Mouse (Mus musculus): ENCODE results near the gene Osbpl5. TPM values are rescaled to one million over a fixed set of nuclear protein-coding genes. Genes with fewer than 3 reads are reported as not detected.

Osbpl5 gene
- polyA plus RNA-seq, 2 experiments = 51.3 to 60.4 TPM

DNA sequence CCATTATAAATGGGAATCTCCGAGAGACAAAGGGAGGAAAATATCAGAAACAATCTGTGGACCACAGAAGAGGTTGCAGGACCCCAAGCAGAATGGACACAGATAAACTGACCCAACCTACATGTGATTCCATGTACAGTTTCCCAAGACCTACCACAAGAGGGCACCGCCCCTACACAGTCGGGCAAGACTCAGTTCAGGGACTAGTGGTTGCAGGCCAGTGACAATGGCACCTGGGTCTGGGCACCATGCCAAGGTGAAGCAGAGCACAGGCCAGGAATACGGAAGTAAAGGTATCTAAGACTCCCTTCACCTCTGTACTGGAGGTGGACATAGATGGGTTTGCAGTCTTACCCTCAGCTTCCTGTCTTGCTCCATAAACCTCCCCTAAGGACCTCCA is 36.3 kb upstream of the Osbpl5 start:
- H3K9me3 ChIP-seq (ENCODE audit: control insufficient read depth, low read length) = no peaks in the 10 kb centered on the region
- no peaks in the 10 kb centered on the region for H3K27me3 ChIP-seq (ENCODE audit: control insufficient read depth, insufficient read depth, low read length)
- no peak for ATAC-seq (ENCODE audit: low FRiP score, low read depth)
- 57% methylated on average over 4 of the region's 4 CpGs for WGBS
- no peaks in the 10 kb centered on the region for H3K4me1 ChIP-seq (ENCODE audit: control insufficient read depth, insufficient read depth, low read length)
- no peak overlapping the region for H3K4me3 ChIP-seq (replicated peaks; ENCODE audit: low read length)
- TF ChIP-seq POLR2A (IDR thresholded peaks at IDR 0.05; ENCODE audit: borderline replicate concordance, extremely low read depth, insufficient read depth, insufficient read length) = no peak
- DNase-seq (ENCODE audit: low spot score) = no peak
- no peak overlapping the region for H3K4me2 ChIP-seq (replicated peaks; ENCODE audit: low read depth, low read length, severe bottlenecking)
- H3K36me3 ChIP-seq (ENCODE audit: control insufficient read depth, insufficient read depth, low read length) = peaks cover 23% of the 10 kb centered on the region
- H3K9ac ChIP-seq (ENCODE audit: low read depth, low read length, severe bottlenecking) = no peak overlapping the region
- no peak overlapping the region for H3K27ac ChIP-seq (replicated peaks; ENCODE audit: low read depth, low read length)

DNA sequence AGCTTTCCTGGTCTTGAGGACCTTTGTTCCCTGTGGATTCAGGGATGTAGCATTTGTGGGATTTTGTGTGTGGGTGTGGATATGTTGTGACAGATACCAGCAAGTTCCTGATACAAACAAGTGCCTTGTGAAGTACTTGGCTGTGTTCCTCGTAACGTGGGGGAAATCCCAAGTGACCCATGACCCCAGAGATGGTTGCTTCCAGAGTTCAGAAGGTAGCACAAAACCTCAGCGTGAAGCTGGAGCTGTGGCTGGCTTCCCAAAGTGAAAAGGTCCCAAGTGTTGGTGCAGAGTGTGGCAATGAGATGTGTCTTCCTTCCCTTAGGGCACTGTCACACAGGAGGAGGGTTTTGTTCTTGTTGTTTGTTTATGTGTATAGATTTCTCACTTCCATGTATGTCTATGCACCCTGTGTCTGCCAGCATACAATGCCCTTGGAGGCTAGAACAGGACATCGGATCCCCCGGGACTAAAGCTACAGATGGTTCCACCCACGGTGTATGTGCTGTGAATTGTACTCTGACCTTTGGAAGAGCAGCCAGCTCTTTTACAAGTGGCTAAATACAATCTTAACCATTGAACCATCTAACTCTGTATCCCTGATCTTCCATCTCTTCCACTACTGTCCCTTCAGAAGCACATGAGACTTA is 35.7 kb upstream of the Osbpl5 start:
- no peaks in the 10 kb centered on the region for H3K4me1 ChIP-seq (ENCODE audit: control insufficient read depth, insufficient read depth, low read length)
- ATAC-seq (ENCODE audit: low FRiP score, low read depth) (no peak), DNase-seq (ENCODE audit: low spot score) (no peak)
- no peaks in the 10 kb centered on the region for H3K27me3 ChIP-seq (ENCODE audit: control insufficient read depth, insufficient read depth, low read length)
- TF ChIP-seq POLR2A (IDR thresholded peaks at IDR 0.05; ENCODE audit: borderline replicate concordance, extremely low read depth, insufficient read depth, insufficient read length) = no peak
- no peaks in the 10 kb centered on the region for H3K9me3 ChIP-seq (ENCODE audit: control insufficient read depth, low read length)
- H3K4me3 ChIP-seq (replicated peaks; ENCODE audit: low read length) = no peak overlapping the region
- no peak overlapping the region for H3K9ac ChIP-seq (ENCODE audit: low read depth, low read length, severe bottlenecking)
- 77% methylated on average over 6 of the region's 6 CpGs for WGBS
- no peak overlapping the region for H3K27ac ChIP-seq (replicated peaks; ENCODE audit: low read depth, low read length)
- H3K4me2 ChIP-seq (replicated peaks; ENCODE audit: low read depth, low read length, severe bottlenecking) = no peak overlapping the region
- peaks cover 17% of the 10 kb centered on the region for H3K36me3 ChIP-seq (ENCODE audit: control insufficient read depth, insufficient read depth, low read length)

DNA sequence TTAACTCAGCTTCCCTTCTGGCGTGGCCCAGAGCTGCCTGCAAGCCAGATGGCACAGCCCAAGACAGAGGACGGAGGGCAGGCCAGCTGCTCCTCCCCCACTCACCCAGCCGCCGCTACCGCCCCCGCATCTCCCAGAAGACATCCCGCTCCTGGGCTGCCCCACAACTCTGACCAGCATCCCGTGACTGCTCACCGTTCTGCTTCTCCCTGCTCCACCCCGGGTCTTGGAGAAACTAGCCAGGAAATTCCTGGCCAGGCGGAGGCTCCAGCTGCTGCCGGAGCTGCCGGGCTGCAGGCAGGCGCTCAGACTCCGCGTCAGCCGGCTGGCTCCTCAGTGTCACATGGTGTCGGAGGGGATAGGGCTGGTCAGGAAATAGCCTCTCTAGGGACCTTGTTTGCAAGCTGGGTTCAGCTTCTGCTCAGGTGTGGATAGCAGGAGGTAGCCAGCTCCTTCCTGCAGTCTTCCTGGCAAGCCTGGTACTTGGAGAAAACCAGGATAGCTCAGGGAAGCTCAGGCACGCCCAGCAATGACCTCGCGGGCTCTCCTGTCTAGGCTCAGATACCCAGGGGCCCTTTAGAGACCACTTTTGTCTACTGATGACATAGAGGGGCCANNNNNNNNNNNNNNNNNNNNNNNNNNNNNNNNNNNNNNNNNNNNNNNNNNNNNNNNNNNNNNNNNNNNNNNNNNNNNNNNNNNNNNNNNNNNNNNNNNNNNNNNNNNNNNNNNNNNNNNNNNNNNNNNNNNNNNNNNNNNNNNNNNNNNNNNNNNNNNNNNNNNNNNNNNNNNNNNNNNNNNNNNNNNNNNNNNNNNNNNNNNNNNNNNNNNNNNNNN is 27.4 kb upstream of the Osbpl5 start, which contains the start of gene Mrgpre:
TSS of gene Mrgpre (minus strand) at position 505 of the 834 bp plus-strand sequence.
- Histone ChIP-seq H3K9me3 (ENCODE audit: control insufficient read depth, low read length) (no peaks in the 10 kb centered on the region), H3K4me1 (ENCODE audit: control insufficient read depth, insufficient read depth, low read length) (peaks cover 12% of the 10 kb centered on the region), H3K27me3 (ENCODE audit: control insufficient read depth, insufficient read depth, low read length) (no peaks in the 10 kb centered on the region), H3K4me2 (replicated peaks; ENCODE audit: low read depth, low read length, severe bottlenecking) (peak within 1 kb of the TSS; percentile 56), H3K36me3 (ENCODE audit: control insufficient read depth, insufficient read depth, low read length) (no peaks in the 10 kb centered on the region), H3K27ac (replicated peaks; ENCODE audit: low read depth, low read length) (peak within 1 kb of the TSS; percentile 58), H3K9ac (ENCODE audit: low read depth, low read length, severe bottlenecking) (peak within 1 kb of the TSS; percentile 49), H3K4me3 (replicated peaks; ENCODE audit: low read length) (peak within 1 kb of the TSS; percentile 38)
- peak; percentile 70 for DNase-seq (ENCODE audit: low spot score)
- no peak for TF ChIP-seq POLR2A (IDR thresholded peaks at IDR 0.05; ENCODE audit: borderline replicate concordance, extremely low read depth, insufficient read depth, insufficient read length)
- 4% methylated on average over 20 of the region's 21 CpGs for WGBS
- peak; percentile 91 for ATAC-seq (ENCODE audit: low FRiP score, low read depth)

DNA sequence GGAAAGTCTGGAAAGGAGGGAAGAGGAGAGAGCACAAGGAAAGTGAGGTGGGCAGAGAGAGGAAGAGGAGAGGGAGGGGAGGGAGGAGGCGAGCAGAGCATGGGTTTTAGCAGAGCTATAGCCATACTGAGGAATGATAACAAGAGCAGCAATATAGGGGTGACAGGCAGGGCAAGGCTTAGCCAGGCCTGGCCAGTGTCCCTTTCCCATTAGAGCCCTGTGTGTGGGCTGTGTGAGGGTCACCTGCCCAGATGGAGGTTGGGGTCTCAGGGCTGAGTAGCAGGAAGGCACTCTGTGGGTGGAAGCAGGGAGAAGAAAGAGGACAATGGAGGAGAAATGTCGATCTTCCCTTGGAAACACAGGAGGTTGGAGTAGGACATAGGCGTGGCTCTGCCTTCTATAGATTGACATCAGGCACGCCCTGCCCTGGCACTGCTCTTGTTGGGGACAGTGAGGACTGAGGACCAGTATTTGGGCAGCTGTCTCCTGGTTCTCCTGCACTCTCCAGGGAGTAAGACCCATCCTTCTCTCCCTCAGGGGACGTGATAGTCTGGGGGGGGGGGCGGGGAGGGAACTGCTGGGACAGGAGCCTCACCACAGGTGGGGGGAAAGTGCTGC is 26.7 kb upstream of the Osbpl5 start:
- Histone ChIP-seq H3K36me3 (ENCODE audit: control insufficient read depth, insufficient read depth, low read length) (no peaks in the 10 kb centered on the region), H3K4me2 (replicated peaks; ENCODE audit: low read depth, low read length, severe bottlenecking) (peak overlapping the region; percentile 56), H3K9me3 (ENCODE audit: control insufficient read depth, low read length) (no peaks in the 10 kb centered on the region), H3K9ac (ENCODE audit: low read depth, low read length, severe bottlenecking) (peak overlapping the region; percentile 49), H3K4me1 (ENCODE audit: control insufficient read depth, insufficient read depth, low read length) (peaks cover 12% of the 10 kb centered on the region), H3K27ac (replicated peaks; ENCODE audit: low read depth, low read length) (peak overlapping the region; percentile 58), H3K27me3 (ENCODE audit: control insufficient read depth, insufficient read depth, low read length) (no peaks in the 10 kb centered on the region), H3K4me3 (replicated peaks; ENCODE audit: low read length) (peak overlapping the region; percentile 38)
- ATAC-seq (ENCODE audit: low FRiP score, low read depth) (peak; percentile 5; the same call in 1 of the 2 replicates), DNase-seq (ENCODE audit: low spot score) (no peak)
- TF ChIP-seq POLR2A (IDR thresholded peaks at IDR 0.05; ENCODE audit: borderline replicate concordance, extremely low read depth, insufficient read depth, insufficient read length) = no peak
- WGBS = 16% methylated on average over 6 of the region's 6 CpGs

DNA sequence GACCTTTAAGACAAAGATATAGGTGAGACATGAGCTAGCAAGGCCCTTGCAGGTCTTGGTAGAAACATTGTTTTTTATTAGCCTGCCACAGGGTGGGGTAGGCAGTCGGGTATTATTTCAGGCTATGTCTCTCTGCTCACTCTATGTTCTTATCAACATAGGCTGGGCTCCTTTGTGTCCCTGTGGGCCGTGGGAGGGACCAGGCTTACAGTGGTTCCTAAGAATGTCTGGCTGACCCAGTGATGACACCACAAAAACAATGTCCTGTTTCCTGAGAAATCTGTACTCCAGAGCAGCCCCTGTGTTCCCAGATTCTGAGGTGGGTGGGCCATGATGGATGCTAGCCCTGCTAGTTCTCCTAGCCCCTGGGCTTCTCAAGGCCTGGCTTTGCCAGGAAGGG is 20.6 kb upstream of the Osbpl5 start:
- DNase-seq (ENCODE audit: low spot score) = no peak
- H3K27ac ChIP-seq (replicated peaks; ENCODE audit: low read depth, low read length) = no peak overlapping the region
- ATAC-seq (ENCODE audit: low FRiP score, low read depth) = no peak
- H3K9ac ChIP-seq (ENCODE audit: low read depth, low read length, severe bottlenecking) = no peak overlapping the region
- no peaks in the 10 kb centered on the region for H3K36me3 ChIP-seq (ENCODE audit: control insufficient read depth, insufficient read depth, low read length)
- H3K9me3 ChIP-seq (ENCODE audit: control insufficient read depth, low read length) = no peaks in the 10 kb centered on the region
- H3K4me3 ChIP-seq (replicated peaks; ENCODE audit: low read length) = no peak overlapping the region
- no peaks in the 10 kb centered on the region for H3K27me3 ChIP-seq (ENCODE audit: control insufficient read depth, insufficient read depth, low read length)
- WGBS = 66% methylated on average over 2 of the region's 2 CpGs
- no peak for TF ChIP-seq POLR2A (IDR thresholded peaks at IDR 0.05; ENCODE audit: borderline replicate concordance, extremely low read depth, insufficient read depth, insufficient read length)
- no peaks in the 10 kb centered on the region for H3K4me1 ChIP-seq (ENCODE audit: control insufficient read depth, insufficient read depth, low read length)
- no peak overlapping the region for H3K4me2 ChIP-seq (replicated peaks; ENCODE audit: low read depth, low read length, severe bottlenecking)

All from limb, embryonic 14.5 days (tissue).